Mouse (Mus musculus): Measurements from ENCODE around the gene Abcc12.

The Abcc12 gene

DNA sequence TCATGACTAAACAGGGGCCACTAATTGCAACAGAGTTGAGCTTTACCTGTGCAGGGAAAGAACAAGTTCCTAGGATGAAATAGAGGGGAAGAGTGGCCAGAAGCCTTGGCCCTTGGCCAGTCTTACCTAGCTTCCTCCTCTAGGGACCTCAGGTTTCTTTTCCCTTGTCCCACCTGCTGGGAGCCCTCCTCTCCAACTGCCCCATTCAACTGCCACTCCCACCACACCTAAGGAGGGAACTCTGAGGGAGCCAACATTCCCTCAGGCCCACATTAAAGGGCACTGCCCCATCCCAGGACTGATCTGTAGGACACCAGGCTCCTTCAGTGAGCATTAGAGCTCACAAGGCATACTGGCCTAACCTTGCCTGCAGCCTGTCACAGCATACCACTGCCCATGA lies at the start of gene Abcc12:
Gene Abcc12, minus strand, starts transcription at position 229 of the 400 bp plus-strand sequence.
- DNase-seq (ENCODE audit: low spot score): no peak

DNA sequence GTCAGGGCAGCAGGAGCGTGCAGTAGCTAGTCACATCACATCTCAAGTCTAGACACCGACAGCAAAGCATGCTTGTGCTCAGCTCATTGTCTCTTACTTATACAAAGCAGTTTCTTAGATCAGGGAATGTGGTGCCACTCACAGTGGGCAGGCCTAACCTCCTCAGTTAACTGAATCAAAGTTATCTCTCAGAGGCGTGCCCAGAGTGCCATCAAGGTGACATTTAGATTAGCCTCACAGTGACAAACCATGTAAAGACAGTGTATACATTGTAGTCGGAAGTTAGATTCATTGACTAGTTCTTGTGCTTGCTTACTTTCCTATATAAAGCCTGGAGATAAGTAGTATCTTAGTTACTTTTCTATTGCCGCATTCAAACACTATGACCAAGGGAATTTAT lies 49.7 kb upstream of the Abcc12 start:
- no peak for DNase-seq (ENCODE audit: low spot score)

DNA sequence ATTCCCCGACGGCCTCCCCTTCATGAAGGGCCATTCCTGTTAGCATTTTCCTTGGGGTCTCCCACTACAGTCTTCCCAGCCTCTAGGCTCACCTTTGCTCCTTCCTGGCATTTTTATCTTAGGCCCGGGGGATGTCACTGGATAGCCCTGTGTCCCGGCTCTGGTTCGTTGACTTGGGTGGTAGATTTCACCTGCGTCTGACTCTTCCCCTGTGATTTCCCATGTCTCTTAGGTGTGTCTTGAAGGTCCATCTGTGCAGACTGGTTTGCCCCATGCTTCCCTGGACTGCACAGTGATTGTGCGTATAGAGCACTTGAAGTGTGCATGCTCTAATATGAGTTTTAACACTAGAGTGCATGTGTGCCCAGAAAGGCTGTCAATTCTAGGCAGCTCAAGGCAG lies 44.4 kb upstream of the Abcc12 start:
- DNase-seq (ENCODE audit: low spot score): no peak

DNA sequence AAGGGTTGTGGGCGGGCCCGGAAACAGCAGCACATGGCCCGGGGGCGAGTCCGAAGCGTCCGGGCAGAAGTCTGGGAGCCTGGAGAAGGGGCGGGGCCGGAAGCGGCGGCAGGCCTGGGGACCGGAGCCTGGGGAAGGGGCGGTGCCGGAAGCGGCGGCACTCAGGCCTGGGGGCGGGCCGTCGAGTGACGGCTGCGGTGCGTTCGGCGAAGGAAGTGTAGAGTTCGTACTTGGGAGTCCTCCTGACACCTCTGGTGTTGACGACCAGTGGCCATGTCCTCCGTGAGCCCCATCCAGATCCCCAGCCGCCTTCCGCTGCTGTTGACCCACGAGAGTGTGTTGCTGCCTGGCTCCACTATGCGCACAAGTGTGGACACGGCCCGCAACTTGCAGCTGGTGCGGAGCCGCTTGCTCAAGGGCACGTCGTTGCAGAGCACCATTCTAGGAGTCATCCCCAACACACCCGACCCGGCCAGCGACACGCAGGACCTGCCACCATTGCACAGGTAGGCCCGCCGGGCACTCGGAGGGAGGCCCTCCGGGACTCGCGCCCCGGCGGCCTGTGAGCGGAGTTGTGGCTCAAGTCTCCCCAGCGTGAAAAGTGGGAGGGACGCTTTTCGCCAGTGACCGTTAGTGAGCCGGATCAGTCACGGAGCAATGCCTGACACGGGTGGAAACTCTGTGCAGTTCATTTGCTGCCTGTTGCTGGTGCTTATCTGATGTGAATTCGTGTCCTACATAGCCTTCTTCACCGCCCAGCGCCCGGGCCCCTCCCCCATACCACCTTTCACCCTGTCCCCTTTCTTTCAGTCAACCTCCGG lies 43.6 kb upstream of the Abcc12 start, which contains the start of gene Lonp2:
Gene Lonp2, plus strand, starts transcription at position 133 of the 821 bp plus-strand sequence.
- peak; percentile 92 for DNase-seq (ENCODE audit: low spot score)

DNA sequence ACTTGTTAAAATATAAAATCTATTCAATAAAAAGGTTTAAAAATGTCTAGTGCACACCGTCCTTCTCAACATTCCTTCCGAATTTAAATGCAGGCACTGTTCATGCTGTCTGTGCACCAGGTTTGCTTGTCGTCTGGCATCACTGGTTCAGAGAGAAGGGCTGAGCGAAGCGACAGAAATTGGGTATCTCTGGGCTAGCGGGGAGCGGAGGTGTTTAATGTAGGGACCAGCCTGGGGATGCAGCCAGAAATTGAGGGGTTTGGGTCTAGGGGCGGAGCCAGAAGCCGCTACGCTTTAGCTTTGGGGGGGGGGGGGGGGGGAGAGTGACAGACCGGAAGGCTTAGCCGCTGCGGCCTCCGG lies 43.0 kb upstream of the Abcc12 start:
- no peak for DNase-seq (ENCODE audit: low spot score)

DNA sequence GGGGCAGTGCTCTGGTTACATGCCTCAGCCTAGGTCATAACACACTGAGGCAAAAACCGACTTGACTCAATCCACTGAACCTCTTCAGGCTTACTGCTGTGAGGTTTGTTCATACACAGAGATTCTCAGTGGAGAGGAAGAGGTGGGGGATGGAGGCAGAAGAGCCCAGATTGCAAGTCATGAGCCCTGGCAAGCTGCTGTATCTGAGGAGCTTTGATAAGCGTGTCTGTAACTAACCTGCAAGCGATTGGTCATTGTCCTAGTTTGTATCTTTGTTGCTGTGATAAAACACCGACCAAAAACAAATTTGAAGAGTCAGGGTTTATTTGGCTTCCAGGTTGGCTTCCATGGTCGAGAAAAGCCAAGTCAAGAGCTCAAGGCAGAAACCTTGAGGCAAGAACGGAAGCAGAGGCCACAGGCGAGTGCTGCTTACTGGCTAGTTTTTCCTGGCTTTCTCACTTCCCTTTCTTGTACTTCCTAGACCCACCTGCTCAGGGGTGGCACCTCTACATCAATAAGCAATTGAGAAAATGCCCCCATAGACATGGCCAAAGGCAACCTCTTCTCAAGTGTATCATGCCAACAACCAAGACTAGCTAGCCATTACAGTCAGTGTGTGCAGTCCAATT lies 37.4 kb upstream of the Abcc12 start:
- no peak for DNase-seq (ENCODE audit: low spot score)

DNA sequence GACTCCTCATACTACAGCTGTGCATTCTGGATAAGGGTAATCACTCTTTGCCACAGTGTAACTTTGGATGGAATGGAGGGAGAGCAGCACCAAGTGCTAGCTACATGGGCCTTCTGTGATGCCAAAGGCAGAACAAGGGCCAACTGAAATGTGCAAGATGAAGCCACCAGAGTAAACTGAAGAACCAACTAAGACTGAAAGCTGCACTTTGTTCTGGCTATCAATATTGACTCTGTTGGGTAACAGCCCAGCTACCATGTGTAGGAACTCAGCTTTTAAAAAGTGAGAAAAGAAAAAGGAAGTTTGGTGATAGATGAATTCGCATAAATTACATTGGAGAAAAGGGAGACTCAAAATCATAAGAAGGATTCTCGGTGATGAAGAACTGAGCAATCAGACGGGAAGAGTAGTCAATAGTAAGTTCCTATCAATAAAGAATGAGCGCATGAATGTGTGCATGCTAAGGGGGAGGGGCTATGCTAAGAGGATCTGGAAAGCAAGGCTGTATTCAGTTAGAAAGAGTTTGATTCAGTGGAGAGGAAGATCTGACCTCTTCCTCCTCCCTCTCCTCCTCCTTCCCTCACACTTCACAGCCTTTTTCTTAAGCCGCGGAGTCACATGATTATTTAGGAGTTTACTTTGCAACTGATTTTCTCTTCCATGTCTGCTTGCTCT lies 34.7 kb upstream of the Abcc12 start:
- no peak for DNase-seq (ENCODE audit: low spot score)

DNA sequence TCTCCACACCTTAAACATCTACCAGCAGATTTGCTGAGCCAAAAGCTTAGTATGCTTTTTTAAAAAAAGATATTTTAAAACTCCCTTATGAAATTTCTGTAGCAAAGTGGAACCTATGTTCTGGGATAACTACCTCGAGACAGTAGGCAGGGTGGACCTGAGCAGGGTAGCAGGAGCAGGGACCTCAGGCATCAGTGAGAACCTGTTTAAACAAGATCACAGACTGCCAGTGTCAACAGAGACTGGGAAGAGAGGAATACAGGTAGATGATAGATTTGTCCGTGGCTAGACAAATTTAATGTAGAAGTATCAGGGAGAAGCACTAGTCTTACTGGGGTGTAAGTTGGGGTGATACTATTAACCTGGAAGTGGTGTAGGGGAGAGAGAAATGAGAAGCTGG lies 33.3 kb upstream of the Abcc12 start:
- no peak for DNase-seq (ENCODE audit: low spot score)

DNA sequence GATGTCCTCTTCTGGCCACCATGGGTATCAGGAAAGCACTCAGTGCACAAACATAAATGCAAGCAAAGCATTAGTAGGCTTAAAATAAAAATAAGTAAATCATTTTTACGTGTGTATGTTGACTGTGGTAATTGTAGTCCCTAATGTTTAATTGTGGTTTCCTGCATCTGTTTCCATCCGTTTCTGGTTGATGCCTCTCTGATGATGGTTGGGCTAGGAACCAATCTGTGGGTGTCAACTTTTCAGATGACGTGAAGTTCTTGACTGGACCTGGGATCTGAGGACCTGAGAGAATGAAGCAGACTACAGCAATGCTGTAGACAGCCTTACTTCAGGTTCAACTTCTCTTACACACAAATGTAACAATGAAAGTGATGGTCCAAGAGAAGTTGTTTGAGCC lies 24.2 kb upstream of the Abcc12 start:
- DNase-seq (ENCODE audit: low spot score): no peak

DNA sequence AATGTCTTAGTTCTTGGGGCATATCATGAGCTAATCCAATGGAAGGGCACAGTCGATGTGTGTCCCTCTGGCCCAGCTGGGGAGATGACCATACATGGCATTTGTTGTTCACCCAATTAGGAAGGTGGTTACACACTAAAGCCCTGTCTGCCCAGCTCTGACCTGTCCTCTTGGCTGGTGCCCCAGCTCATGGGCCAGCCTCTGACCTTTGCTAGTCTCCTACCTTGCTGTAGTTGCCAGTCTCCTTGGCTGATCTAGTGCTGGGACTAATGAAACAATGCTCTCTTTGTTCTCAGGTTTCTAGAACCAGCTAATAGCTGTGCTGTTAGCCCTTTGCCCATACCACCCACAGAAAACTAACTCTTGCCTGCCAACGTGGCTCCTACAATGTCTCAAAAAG lies 22.7 kb upstream of the Abcc12 start:
- no peak for DNase-seq (ENCODE audit: low spot score)

DNA sequence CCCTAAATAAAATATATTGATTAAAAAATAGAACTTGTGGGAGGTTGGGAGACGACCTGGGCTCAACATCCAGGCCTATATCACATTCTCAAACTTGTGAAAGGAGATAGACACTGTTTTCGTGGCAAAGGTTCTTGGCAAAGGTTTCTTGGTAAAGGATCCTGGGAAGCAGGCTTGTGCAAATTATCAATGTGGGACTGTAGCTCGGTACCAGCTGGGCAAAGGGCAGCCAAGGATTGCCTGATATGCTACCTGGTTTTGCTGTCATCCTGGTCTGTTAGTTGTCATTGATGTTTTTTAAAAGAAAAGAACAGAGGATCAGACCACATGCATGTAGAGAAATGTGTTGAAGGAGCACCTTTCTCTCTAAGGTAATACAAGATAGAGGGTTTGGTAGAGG lies 19.8 kb upstream of the Abcc12 start:
- no peak for DNase-seq (ENCODE audit: low spot score)

DNA sequence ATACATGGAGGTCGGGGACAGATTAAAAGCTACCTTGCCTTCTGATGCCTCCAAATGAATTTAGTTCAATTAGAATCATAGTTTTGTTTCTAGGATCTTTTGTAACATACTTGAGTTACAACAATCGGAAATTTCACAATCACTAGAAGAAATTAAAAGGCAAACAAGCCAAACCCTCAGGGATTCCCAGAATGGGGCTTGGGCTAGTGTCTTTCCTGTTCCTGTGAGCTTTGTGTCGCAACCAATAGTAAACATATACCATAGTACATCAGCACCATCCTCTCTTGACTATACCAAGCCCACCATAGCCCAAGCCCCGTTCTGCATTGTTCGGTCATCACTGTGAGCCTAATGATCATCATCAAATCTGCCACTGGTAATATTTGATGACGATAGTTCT lies 18.8 kb upstream of the Abcc12 start:
- no peak for DNase-seq (ENCODE audit: low spot score)

DNA sequence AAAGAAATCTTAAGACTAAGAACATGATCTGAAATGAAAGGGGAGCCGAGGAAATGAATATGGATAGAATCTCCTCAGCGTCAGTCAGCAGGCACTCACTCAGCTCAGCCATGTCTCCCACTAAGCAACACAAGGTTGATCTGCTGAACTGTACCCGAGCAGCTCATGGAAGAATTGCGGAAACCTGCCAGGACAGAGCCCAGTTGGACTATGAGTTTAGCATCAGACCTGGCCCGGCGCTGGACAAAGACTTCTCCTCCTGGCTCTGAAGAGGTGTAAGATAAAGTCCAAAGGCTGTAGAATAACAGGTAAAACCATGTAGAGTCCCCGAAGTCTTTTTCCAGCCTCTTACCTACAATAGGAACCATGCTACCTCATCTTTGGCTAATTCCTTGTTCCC lies 17.2 kb upstream of the Abcc12 start:
- no peak for DNase-seq (ENCODE audit: low spot score)

DNA sequence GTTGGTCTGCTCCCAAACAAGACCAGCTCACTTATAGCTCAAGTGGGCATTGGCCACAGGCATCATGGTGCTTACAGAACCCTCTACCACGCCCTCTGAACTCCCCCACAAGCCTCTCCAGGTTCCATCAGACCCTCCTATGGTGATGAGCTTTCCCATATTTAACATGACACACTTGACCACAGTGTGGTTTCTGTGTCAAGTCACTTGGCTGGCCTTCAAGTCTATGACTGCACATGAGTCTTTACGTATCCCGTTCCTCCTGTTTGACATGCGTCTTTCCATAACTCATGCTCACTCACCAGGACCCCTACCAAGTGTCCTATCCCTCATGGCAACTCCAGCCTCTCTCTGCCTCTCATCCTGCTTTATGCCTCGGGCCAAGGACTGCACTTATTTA lies 15.2 kb upstream of the Abcc12 start:
- DNase-seq (ENCODE audit: low spot score): no peak

DNA sequence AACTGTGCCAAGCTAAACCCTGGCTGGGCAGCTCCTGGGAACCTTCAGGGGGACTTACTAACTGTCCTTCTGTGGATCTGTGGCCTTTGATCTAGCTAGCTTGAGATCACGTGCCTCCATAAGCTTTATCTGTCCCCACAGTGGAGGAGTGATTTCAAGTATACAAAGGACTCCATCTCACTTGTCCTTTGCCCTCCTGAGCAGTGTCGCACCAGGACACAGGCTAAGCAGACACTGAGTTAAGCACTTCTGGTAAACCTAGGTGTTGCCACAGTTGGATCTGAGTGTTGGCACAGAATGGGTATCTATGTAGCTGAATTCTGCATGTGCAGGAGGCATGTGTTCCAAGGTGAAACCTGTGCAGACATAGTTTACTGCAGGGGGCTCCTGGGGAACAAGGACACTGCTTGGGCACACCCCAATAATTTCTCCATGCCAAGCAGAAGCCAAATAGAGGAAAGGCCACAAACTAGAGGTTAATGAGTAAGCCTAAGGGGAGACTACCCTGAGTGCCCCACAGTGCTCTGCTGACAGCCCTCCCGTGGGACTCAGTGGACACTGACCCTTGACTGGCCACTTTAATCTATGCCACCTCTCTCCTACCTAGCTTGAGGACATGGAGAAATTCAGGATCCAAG lies 13.8 kb upstream of the Abcc12 start:
- no peak for DNase-seq (ENCODE audit: low spot score)

DNA sequence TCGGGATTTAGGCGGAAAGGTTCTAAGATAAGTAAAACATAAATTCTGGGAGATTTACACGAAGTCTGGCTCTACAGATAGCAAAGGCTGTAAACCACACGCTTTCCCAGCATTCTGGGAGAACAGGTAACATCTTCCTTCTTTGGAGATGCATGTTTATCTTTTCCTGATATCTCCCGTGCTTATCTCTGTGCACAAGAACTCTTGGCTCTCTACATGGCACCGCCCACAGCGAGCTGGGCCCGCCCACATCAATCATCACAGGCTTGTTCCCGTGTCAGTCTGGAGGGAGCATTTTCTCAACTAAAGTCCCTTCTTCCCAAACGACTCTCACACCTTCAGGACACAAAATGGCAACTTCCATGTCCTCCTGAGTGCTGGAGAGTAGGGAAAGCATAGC lies 12.6 kb upstream of the Abcc12 start:
- no peak for DNase-seq (ENCODE audit: low spot score)

DNA sequence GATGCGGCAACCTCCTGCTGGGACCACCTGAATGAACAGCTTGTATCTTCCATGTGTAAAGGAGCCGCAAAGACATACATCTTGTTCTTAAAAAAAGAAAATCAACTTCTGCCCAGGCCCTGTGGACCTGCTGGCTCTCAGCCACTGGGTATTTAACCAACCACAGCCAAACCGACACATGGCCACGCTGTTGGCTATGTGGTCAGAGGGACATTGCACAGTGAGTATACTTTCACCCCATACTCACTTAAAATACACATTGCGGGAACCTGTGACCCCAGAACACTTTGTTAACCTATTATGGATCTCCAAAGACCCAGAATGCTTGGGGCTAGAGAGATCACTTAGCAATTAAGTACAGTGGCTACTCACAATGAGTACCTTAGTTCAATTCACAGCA lies 7.9 kb upstream of the Abcc12 start:
- DNase-seq (ENCODE audit: low spot score): no peak

DNA sequence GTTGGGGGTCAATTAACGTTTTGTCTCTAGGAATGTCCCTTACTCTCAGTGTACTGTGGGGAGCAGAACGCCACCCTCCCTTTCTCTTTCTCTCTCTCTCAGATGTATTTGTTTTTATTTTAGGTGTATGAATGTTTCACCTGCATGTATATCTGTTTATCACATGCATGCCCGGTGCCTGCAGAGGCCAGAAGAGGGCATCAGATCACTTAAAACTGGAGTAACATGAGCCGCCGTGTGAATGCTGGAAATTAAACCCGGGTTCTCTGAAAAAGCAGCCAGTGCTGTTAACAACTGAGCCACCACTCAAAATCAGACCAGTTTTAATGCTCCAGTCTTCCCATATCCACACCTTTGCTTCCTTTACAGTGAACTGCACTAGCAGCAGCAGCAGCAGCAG lies 6.2 kb upstream of the Abcc12 start:
- no peak for DNase-seq (ENCODE audit: low spot score)

DNA sequence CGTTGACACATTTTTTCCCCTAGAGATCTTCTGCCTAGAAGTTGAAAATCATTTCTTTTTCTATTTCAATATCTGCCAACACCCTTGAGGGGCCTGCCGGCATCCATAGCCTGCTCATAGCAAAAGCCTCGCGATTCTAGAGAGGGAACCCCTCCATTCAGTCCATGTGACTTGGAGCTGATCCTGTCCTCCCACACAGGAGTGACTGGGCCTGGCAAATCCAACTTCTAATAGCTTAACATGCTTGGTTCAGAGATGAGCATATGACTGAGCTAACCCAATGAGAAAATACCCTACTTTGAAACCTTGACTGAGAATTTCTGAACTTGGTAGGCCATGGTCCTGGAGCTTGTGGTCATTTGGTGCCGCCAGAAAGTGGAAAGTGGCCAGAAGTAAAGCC lies 5.6 kb upstream of the Abcc12 start:
- DNase-seq (ENCODE audit: low spot score): no peak

DNA sequence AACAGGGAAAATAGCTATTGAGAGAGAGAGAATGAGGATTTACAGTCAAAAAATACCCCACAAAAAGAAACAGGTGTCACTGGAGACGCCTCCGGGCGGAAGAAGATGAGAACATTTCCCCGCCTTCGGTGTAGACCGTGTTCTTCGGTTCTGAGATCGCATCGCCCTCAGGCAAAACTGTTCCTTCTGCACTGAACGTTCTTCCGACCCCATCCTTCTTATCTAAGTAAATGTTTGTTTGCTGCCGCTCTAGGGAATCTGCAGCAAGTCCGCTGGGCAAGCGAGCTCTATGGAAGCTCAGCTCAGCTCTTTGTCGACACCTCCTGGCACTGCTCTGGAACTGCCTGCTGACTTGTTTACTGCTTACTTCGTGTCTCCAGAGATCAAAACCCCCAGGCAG lies 5.0 kb upstream of the Abcc12 start:
- DNase-seq (ENCODE audit: low spot score): peak; percentile 57

DNA sequence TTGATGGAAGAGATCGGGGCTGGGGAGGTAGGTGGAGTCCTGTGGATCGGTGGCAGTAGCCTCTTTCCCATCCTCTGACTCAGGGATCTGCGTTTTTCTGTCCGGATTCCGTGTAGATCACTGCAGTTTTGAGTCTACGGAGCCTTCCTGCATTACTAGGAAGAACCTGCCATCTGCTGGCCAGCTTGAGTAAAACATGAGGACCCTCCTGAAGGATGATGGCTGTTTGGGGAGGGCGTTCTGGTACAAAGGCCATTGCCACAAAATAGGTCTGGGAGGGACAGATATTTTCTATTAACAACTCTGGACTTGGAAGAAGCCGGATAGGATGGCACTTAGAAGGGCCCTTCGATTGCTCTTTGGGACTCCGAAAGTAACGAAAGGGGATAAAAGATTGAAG lies 4.6 kb upstream of the Abcc12 start:
- peak; percentile 62 for DNase-seq (ENCODE audit: low spot score)

DNA sequence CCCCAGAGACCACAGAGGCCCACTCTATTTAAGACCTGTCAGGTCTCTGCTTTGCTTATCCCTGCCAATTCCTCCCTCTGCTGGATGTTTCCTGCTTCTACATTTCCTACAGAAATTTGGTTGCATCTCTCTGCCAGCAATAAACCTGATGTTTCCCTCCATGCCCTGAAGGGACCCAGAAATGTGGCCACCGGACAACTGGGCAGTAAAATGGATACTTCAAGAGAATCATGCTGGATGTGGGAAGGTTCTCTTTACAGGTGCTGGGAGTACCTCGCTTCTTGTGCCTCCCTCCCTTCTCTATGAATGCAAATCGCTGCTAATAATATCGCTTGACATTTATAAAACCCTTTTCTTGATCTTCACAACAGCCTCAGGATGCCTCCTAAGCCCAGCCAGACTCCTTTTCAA lies 1.4 kb upstream of the Abcc12 start:
- no peak for DNase-seq (ENCODE audit: low spot score)

DNA sequence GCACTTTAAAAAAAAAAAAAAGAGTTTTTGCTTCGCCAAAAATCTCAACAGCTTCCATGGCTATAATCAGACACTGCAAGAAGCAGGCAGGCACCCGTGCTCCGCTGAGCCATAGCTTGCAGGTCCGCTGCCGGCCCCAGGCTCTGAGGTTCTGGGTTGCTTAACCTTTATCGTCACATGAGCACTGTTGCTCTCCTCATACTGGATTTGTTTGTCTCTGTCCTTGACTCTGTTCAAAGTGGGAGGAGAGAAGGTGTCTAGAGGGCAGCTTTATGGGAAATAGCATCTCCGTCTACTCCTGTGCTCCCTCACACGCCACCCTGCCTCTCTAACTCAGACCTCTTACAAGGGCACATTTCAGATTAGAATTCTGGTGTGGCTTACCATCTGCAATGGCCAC lies 1.8 kb downstream of the Abcc12 start:
- no peak for DNase-seq (ENCODE audit: low spot score)
